ENCODE assay signal across 7 mouse cellular contexts in genomic region chr17:94834067-94834445, GRCm38 (mm10).
DNase-seq lines count a peak whose midpoint lies in the region; ATAC-seq and TF ChIP-seq lines count a peak whose summit lies in the region.
"Not testable (repeated sequence)": the region's sequence is repeated elsewhere in the genome, so short reads cannot be mapped to it uniquely, and the experiment has no call there.

No protein-coding gene starts in this region.

- peak; percentile 24 for DNase-seq in NIH3T3 (ENCODE audit: low read depth)
- DNase-seq in intestine, embryonic 14.5 days (ENCODE audit: low spot score); lung, postnatal 0 days (ENCODE audit: low spot score): not testable (repeated sequence)

- TF ChIP-seq CTCF in embryonic fibroblast, embryonic 13.5 days (IDR thresholded peaks at IDR 0.05; ENCODE audit: borderline replicate concordance, insufficient read depth, low read length); lung, postnatal 0 days (IDR thresholded peaks at IDR 0.05): not testable (repeated sequence)

- not testable (repeated sequence) for ATAC-seq in heart, embryonic 11.5 days (replicated peaks; ENCODE audit: insufficient number of reproducible peaks, low FRiP score, low TSS enrichment); limb, embryonic 13.5 days (ENCODE audit: low FRiP score, low read depth); lung, postnatal 0 days
- peak; percentile 25; the same call in 1 of the 2 replicates for ATAC-seq in intestine, embryonic 14.5 days (replicated peaks; ENCODE audit: low FRiP score, low TSS enrichment, low read depth)
- ATAC-seq in neural tube, embryonic 13.5 days (ENCODE audit: low read depth) = peak; percentile 74

- peak overlapping the region; percentile 75 for H3K4me3 ChIP-seq in embryonic fibroblast, embryonic 13.5 days (ENCODE audit: insufficient read depth, low read length)
- H3K4me3 ChIP-seq in heart, embryonic 11.5 days (ENCODE audit: low read depth, low read length) = peak overlapping the region; percentile 69
- H3K4me3 ChIP-seq in intestine, embryonic 14.5 days (ENCODE audit: low read depth, low read length) = peak overlapping the region; percentile 67
- peak overlapping the region; percentile 70 for H3K4me3 ChIP-seq in limb, embryonic 13.5 days
- peak overlapping the region; percentile 52 for H3K4me3 ChIP-seq in lung, postnatal 0 days (ENCODE audit: low read depth, low read length)
- peak overlapping the region; percentile 64 for H3K4me3 ChIP-seq in neural tube, embryonic 13.5 days

- H3K9me3 ChIP-seq in heart, embryonic 11.5 days (replicated peaks; ENCODE audit: control insufficient read depth, low read length); intestine, embryonic 14.5 days (ENCODE audit: control insufficient read depth, low read length); lung, postnatal 0 days (ENCODE audit: low read length): not testable (repeated sequence)
- H3K9me3 ChIP-seq in limb, embryonic 13.5 days = peaks cover 11% of the 10 kb centered on the region; the same call in 1 of the 2 replicates
- peaks cover 11% of the 10 kb centered on the region for H3K9me3 ChIP-seq in neural tube, embryonic 13.5 days

- H3K4me1 ChIP-seq in embryonic fibroblast, embryonic 13.5 days (ENCODE audit: control insufficient read depth, insufficient read depth, low read length); heart, embryonic 11.5 days (ENCODE audit: control insufficient read depth, insufficient read depth, low read length); intestine, embryonic 14.5 days (replicated peaks; ENCODE audit: control insufficient read depth, insufficient read depth, low read length); limb, embryonic 13.5 days; lung, postnatal 0 days (ENCODE audit: insufficient read depth, low read depth, low read length): not testable (repeated sequence)
- H3K4me1 ChIP-seq in neural tube, embryonic 13.5 days (replicated peaks) = peaks cover 19% of the 10 kb centered on the region

- not testable (repeated sequence) for H3K27ac ChIP-seq in embryonic fibroblast, embryonic 13.5 days (ENCODE audit: insufficient read depth, low read length)
- peak overlapping the region; percentile 58; the same call in 1 of the 2 replicates for H3K27ac ChIP-seq in heart, embryonic 11.5 days (ENCODE audit: low read depth, low read length)
- peak overlapping the region; percentile 79 for H3K27ac ChIP-seq in intestine, embryonic 14.5 days (ENCODE audit: low read depth)
- peak overlapping the region; percentile 90 for H3K27ac ChIP-seq in limb, embryonic 13.5 days
- peak overlapping the region; percentile 26; the same call in 1 of the 2 replicates for H3K27ac ChIP-seq in lung, postnatal 0 days (ENCODE audit: low read length)
- H3K27ac ChIP-seq in neural tube, embryonic 13.5 days (replicated peaks) = peak overlapping the region; percentile 82

- WGBS in heart, embryonic 11.5 days (ENCODE audit: insufficient replicate concordance) = 4% methylated on average over 9 of the region's 9 CpGs
- 5% methylated on average over 9 of the region's 9 CpGs for WGBS in intestine, embryonic 14.5 days
- WGBS in limb, embryonic 13.5 days = 10% methylated on average over 9 of the region's 9 CpGs
- 6% methylated on average over 9 of the region's 9 CpGs for WGBS in lung, postnatal 0 days
- 4% methylated on average over 9 of the region's 9 CpGs for WGBS in neural tube, embryonic 13.5 days

- TF ChIP-seq EP300 in lung, postnatal 0 days (IDR thresholded peaks at IDR 0.05) = not testable (repeated sequence)

- H3K27me3 ChIP-seq in heart, embryonic 11.5 days (ENCODE audit: control insufficient read depth, insufficient read depth, low read length); intestine, embryonic 14.5 days (replicated peaks; ENCODE audit: control insufficient read depth, insufficient read depth, low read length); limb, embryonic 13.5 days; lung, postnatal 0 days (replicated peaks; ENCODE audit: insufficient read depth, low read length); neural tube, embryonic 13.5 days: not testable (repeated sequence)

- H3K36me3 ChIP-seq in heart, embryonic 11.5 days (ENCODE audit: control insufficient read depth, insufficient read depth, low read length); intestine, embryonic 14.5 days (ENCODE audit: control insufficient read depth, insufficient read depth, low read length); lung, postnatal 0 days (ENCODE audit: insufficient read depth, low read length): not testable (repeated sequence)
- H3K36me3 ChIP-seq in limb, embryonic 13.5 days = peaks cover 20% of the 10 kb centered on the region
- H3K36me3 ChIP-seq in neural tube, embryonic 13.5 days = peaks cover 18% of the 10 kb centered on the region

- H3K9ac ChIP-seq in heart, embryonic 11.5 days (ENCODE audit: low read depth, low read length) = peak overlapping the region; percentile 81
- H3K9ac ChIP-seq in intestine, embryonic 14.5 days (ENCODE audit: low read length) = peak overlapping the region; percentile 70
- H3K9ac ChIP-seq in limb, embryonic 13.5 days = peak overlapping the region; percentile 74
- peak overlapping the region; percentile 61 for H3K9ac ChIP-seq in lung, postnatal 0 days (replicated peaks; ENCODE audit: low read depth)
- H3K9ac ChIP-seq in neural tube, embryonic 13.5 days = peak overlapping the region; percentile 77

- TF ChIP-seq POLR2A in embryonic fibroblast, embryonic 13.5 days (IDR thresholded peaks at IDR 0.05; ENCODE audit: low read depth, low read length) = not testable (repeated sequence)

- H3K4me2 ChIP-seq in heart, embryonic 11.5 days = peak overlapping the region; percentile 81
- H3K4me2 ChIP-seq in intestine, embryonic 14.5 days (ENCODE audit: low read length) = peak overlapping the region; percentile 74
- H3K4me2 ChIP-seq in limb, embryonic 13.5 days (replicated peaks) = peak overlapping the region; percentile 81
- peak overlapping the region; percentile 62 for H3K4me2 ChIP-seq in lung, postnatal 0 days (replicated peaks; ENCODE audit: low read depth, low read length)
- peak overlapping the region; percentile 82 for H3K4me2 ChIP-seq in neural tube, embryonic 13.5 days
